Comparison of ENCODE assay signal across 20 mouse cellular contexts in the genomic region with DNA sequence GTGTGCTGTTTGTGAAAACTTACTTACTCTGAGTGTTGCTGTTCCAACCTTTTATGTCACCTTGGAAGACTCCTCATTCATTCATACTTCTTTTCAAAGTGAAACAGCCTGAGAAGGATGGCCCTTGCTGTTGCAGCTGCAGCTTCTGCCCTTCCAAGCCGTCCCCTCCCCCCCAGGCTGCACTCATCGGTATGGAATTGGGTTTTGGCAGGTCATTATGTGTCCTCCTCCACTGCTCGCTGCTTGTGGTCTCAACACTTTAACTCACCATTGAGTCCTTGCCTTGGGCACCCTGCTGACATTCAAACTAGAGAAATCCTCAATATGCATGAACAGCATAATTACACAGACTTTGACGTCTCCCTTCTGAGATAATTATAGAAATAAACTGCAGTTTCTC.
DNase-seq lines count a peak whose midpoint lies in the region; ATAC-seq lines count a peak whose summit lies in the region.
"Had no signal": no experiment of that assay in that cellular context is flagged by ENCODE, and none has a peak within 500 bp of the region (broad histone marks: within the 10 kb centered on the region; RNA-seq: fewer than 3 reads in every experiment).

No protein-coding gene starts in this region.

- H3K9ac ChIP-seq in forebrain, embryonic 16.5 days (replicated peaks; ENCODE audit: low read depth, low read length): no peak overlapping the region
- H3K9ac ChIP-seq in forebrain, embryonic 11.5 days (ENCODE audit: low read length): no peak overlapping the region
- H3K9ac ChIP-seq in hindbrain, embryonic 16.5 days (ENCODE audit: low read depth, low read length): no peak overlapping the region
- no peak overlapping the region for H3K9ac ChIP-seq in hindbrain, embryonic 13.5 days
- H3K9ac ChIP-seq: embryonic facial prominence, embryonic 13.5 days; heart, embryonic 13.5 days; liver, postnatal 0 days had no signal

- H3K27ac ChIP-seq in forebrain, embryonic 16.5 days (ENCODE audit: low read length): no peak overlapping the region
- H3K27ac ChIP-seq in forebrain, embryonic 11.5 days (ENCODE audit: low read depth, low read length): no peak overlapping the region
- H3K27ac ChIP-seq in hindbrain, embryonic 16.5 days (ENCODE audit: low read depth, low read length): no peak overlapping the region
- H3K27ac ChIP-seq in hindbrain, embryonic 13.5 days: no peak overlapping the region
- H3K27ac ChIP-seq: embryonic facial prominence, embryonic 13.5 days; heart, embryonic 13.5 days; layer of hippocampus, adult 2 months had no signal

- DNase-seq in forebrain, embryonic 11.5 days (ENCODE audit: low spot score): no peak
- DNase-seq in 3T3-L1 (ENCODE audit: low read depth, low spot score) (peak; percentile 26), NIH3T3 (ENCODE audit: low read depth) (peak; percentile 46)
- DNase-seq in ovary, adult 18-20 months (ENCODE audit: low spot score): no peak
- DNase-seq: adrenal gland, postnatal 25 days; cerebellum, adult 18-20 months; kidney, adult 2 months; kidney, postnatal 14 days; liver, postnatal 0 days; lung, postnatal 10 days; thymus, postnatal 25 days had no signal

- peak; percentile 40; the same call in 1 of the 2 replicates for ATAC-seq in forebrain, embryonic 16.5 days
- no peak for ATAC-seq in forebrain, embryonic 11.5 days (replicated peaks; ENCODE audit: low FRiP score)
- peak; percentile 48; the same call in 1 of the 2 replicates for ATAC-seq in hindbrain, embryonic 16.5 days
- ATAC-seq in hindbrain, embryonic 13.5 days (ENCODE audit: low FRiP score): no peak
- ATAC-seq: CD4-positive, CD25-positive, alpha-beta regulatory T cell, adult 4 months; inflammation-experienced regulatory T-cells, adult 6 months; liver, postnatal 0 days; midbrain, embryonic 16.5 days had no signal

- no peaks in the 10 kb centered on the region for H3K27me3 ChIP-seq in forebrain, embryonic 16.5 days (replicated peaks; ENCODE audit: control insufficient read depth, insufficient read depth, low read length)
- H3K27me3 ChIP-seq in forebrain, embryonic 11.5 days (ENCODE audit: control insufficient read depth, insufficient read depth, low read length): no peaks in the 10 kb centered on the region
- no peaks in the 10 kb centered on the region for H3K27me3 ChIP-seq in hindbrain, embryonic 16.5 days (replicated peaks; ENCODE audit: control insufficient read depth, insufficient read depth, low read length)
- H3K27me3 ChIP-seq in hindbrain, embryonic 13.5 days: no peaks in the 10 kb centered on the region
- H3K27me3 ChIP-seq: embryonic facial prominence, embryonic 13.5 days; heart, embryonic 13.5 days had no signal

- H3K4me1 ChIP-seq in forebrain, embryonic 16.5 days (replicated peaks; ENCODE audit: control insufficient read depth, insufficient read depth, low read length): no peaks in the 10 kb centered on the region
- no peaks in the 10 kb centered on the region for H3K4me1 ChIP-seq in forebrain, embryonic 11.5 days (replicated peaks; ENCODE audit: control insufficient read depth, insufficient read depth, low read length)
- H3K4me1 ChIP-seq in hindbrain, embryonic 16.5 days (ENCODE audit: control insufficient read depth, insufficient read depth, low read depth, low read length): no peaks in the 10 kb centered on the region
- H3K4me1 ChIP-seq in hindbrain, embryonic 13.5 days (replicated peaks): 0 out of 2 replicates have a peak, but pooled peaks cover 4% of the 10 kb centered on the region
- H3K4me1 ChIP-seq: embryonic facial prominence, embryonic 13.5 days; heart, embryonic 13.5 days had no signal

- WGBS in forebrain, embryonic 16.5 days: 15% methylated on average over 4 of the region's 4 CpGs
- WGBS in forebrain, embryonic 11.5 days: 33% methylated on average over 4 of the region's 4 CpGs
- WGBS in hindbrain, embryonic 16.5 days: 20% methylated on average over 4 of the region's 4 CpGs
- 31% methylated on average over 4 of the region's 4 CpGs for WGBS in hindbrain, embryonic 13.5 days

- H3K4me3 ChIP-seq in forebrain, embryonic 16.5 days (replicated peaks; ENCODE audit: low read length): no peak overlapping the region
- no peak overlapping the region for H3K4me3 ChIP-seq in forebrain, embryonic 11.5 days (ENCODE audit: low read depth, low read length)
- H3K4me3 ChIP-seq in hindbrain, embryonic 16.5 days (ENCODE audit: low read length): no peak overlapping the region
- H3K4me3 ChIP-seq in hindbrain, embryonic 13.5 days: no peak overlapping the region
- H3K4me3 ChIP-seq: embryonic facial prominence, embryonic 13.5 days; heart, embryonic 13.5 days; layer of hippocampus, adult 2 months had no signal

- no peaks in the 10 kb centered on the region for H3K36me3 ChIP-seq in forebrain, embryonic 16.5 days (ENCODE audit: control insufficient read depth, insufficient read depth)
- no peaks in the 10 kb centered on the region for H3K36me3 ChIP-seq in forebrain, embryonic 11.5 days (ENCODE audit: control insufficient read depth, insufficient read depth, low read length)
- H3K36me3 ChIP-seq in hindbrain, embryonic 16.5 days (ENCODE audit: control insufficient read depth, insufficient read depth, low read length): no peaks in the 10 kb centered on the region
- no peaks in the 10 kb centered on the region for H3K36me3 ChIP-seq in hindbrain, embryonic 13.5 days
- H3K36me3 ChIP-seq: embryonic facial prominence, embryonic 13.5 days; heart, embryonic 13.5 days had no signal

- H3K9me3 ChIP-seq in forebrain, embryonic 16.5 days (ENCODE audit: control insufficient read depth, low read length): no peaks in the 10 kb centered on the region
- no peaks in the 10 kb centered on the region for H3K9me3 ChIP-seq in forebrain, embryonic 11.5 days (ENCODE audit: control insufficient read depth, low read length)
- H3K9me3 ChIP-seq in hindbrain, embryonic 16.5 days (ENCODE audit: control insufficient read depth, low read length): no peaks in the 10 kb centered on the region
- no peaks in the 10 kb centered on the region for H3K9me3 ChIP-seq in hindbrain, embryonic 13.5 days
- H3K9me3 ChIP-seq: embryonic facial prominence, embryonic 13.5 days; heart, embryonic 13.5 days had no signal

- H3K4me2 ChIP-seq in forebrain, embryonic 16.5 days (ENCODE audit: low read length): no peak overlapping the region
- H3K4me2 ChIP-seq in forebrain, embryonic 11.5 days (ENCODE audit: low read depth, low read length, severe bottlenecking): no peak overlapping the region
- H3K4me2 ChIP-seq in hindbrain, embryonic 16.5 days (ENCODE audit: low read length): no peak overlapping the region
- no peak overlapping the region for H3K4me2 ChIP-seq in hindbrain, embryonic 13.5 days
- H3K4me2 ChIP-seq: embryonic facial prominence, embryonic 13.5 days; heart, embryonic 13.5 days had no signal

Comparison
In these comparisons a context has a peak if more than half of its experiments do, and no peak if none do; other contexts are left out.
1. ATAC-seq: peak in forebrain, embryonic 16.5 days (single experiment) and hindbrain, embryonic 16.5 days (single experiment); none in forebrain, embryonic 11.5 days (single experiment) and hindbrain, embryonic 13.5 days (single experiment).
2. DNase-seq: peak in 3T3-L1 (single experiment) and NIH3T3 (single experiment); none in forebrain, embryonic 11.5 days (single experiment) and ovary, adult 18-20 months (single experiment).